Mouse (Mus musculus) testis, adult 2 months (tissue): ENCODE measurements around the gene Ficd.

Experiments
- CTCF ChIP-seq: fragments of 200-500 bp; IDR thresholded peaks from 2 replicates; pipeline ENCODE4 v1.5.1; 2012; ENCODE audit warnings: low read depth, mild to moderate bottlenecking, inconsistent platforms, low read length, moderate library complexity; ENCODE audit not compliant: control insufficient read depth, insufficient read depth, insufficient replicate concordance
- POLR2A ChIP-seq: fragments of 200-500 bp; IDR thresholded peaks from 2 replicates; pipeline ENCODE4 v1.6.1; 2012; ENCODE audit warnings: low read depth, mild to moderate bottlenecking, inconsistent platforms, low read length, moderate library complexity; ENCODE audit not compliant: control insufficient read depth

GRCm38 (mm10) chr5:113781254-113781653, 45.7 kb downstream of the Ficd start:
- TF ChIP-seq CTCF (no peak), POLR2A (no peak)
